Mouse (Mus musculus): Measurements from ENCODE around the gene Abca4.

DNA sequence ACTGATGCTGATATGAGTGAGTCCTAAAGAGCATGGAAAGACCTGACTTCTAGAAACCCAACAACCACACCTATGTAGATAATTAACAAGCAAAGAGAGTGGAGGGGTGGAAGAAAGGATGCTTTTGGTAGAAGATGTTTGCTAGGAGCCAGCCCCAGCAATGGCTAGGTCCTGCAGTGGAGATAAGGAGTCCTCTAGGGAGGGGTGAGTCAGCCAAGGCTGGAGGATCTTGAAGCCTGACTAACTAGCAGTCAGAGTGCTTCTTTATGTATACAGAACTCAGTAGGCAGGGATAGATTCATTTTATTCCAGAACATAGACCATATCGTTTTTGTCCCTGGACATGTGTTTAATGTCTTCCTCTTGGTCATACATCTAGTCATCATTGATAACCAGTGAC lies 115.2 kb downstream of the Abca4 start:
- TF ChIP-seq HCFC1 (IDR thresholded peaks at IDR 0.05; ENCODE audit: low read depth, low read length) (no peak), CTCF (IDR thresholded peaks at IDR 0.05 in 2 of 3, conservative IDR thresholded peaks at IDR 0.05 in 1 of 3; ENCODE audit: control insufficient read depth in 1 of 3, insufficient read depth in 1 of 3, low read depth in 2 of 3, low read length in 3 of 3, poor library complexity in 1 of 3, severe bottlenecking in 1 of 3) (no peak), SMC3 (IDR thresholded peaks at IDR 0.05; ENCODE audit: low read depth, low read length) (no peak), ZC3H11A (IDR thresholded peaks at IDR 0.05; ENCODE audit: low read depth, low read length) (no peak), GATA1 (IDR thresholded peaks at IDR 0.05; ENCODE audit: low read depth, low read length) (no peak), POLR2A (IDR thresholded peaks at IDR 0.05; ENCODE audit: control insufficient read depth in 1 of 2, insufficient read depth in 1 of 2, low read depth in 1 of 2, low read length in 2 of 2, poor library complexity in 1 of 2) (no peak), EP300 (IDR thresholded peaks at IDR 0.05; ENCODE audit: low read depth in 1 of 2, low read length in 2 of 2) (no peak), MXI1 (IDR thresholded peaks at IDR 0.05; ENCODE audit: low read depth, low read length) (no peak), E2F4 (IDR thresholded peaks at IDR 0.05; ENCODE audit: borderline replicate concordance, low read depth, low read length) (no peak), ZMIZ1 (IDR thresholded peaks at IDR 0.05; ENCODE audit: low read depth, low read length) (no peak), NRF1 (IDR thresholded peaks at IDR 0.05; ENCODE audit: insufficient read depth, low read depth, low read length, poor library complexity, severe bottlenecking) (no peak), CHD1 (IDR thresholded peaks at IDR 0.05; ENCODE audit: low read depth, low read length) (no peak), SIN3A (IDR thresholded peaks at IDR 0.05; ENCODE audit: low read length) (no peak)
